Mouse (Mus musculus) spleen, adult 2 months (tissue): ENCODE measurements around the gene Crtap. TPM values are rescaled to one million over a fixed set of nuclear protein-coding genes. Genes with fewer than 3 reads are reported as not detected.
A peak's percentile ranks its signal among the peaks of the same experiment; 100 is the strongest.
"Not testable (repeated sequence)": the region's sequence is repeated elsewhere in the genome, so short reads cannot be mapped to it uniquely, and the experiment has no call there.

ENCODE experiments used
- DNase-seq, 2 experiments: peaks; one replicate each; pipeline versions ENCODE4 v3.0.0 to v3.0.0-alpha.2; 2012 to 2021; ENCODE audit warnings: low spot score in 2 of 2, low read depth in 1 of 2
- H3K27ac ChIP-seq: fragments of 200-500 bp; 2 replicates; pipeline ENCODE4 v1.5.1; 2012; ENCODE audit warnings: low read length, inconsistent platforms; ENCODE audit not compliant: insufficient read depth
- H3K27me3 ChIP-seq: fragments of 200-500 bp; 2 replicates; pipeline ENCODE4 v1.6.1; 2012; ENCODE audit warnings: mild to moderate bottlenecking, moderate library complexity, low read length, inconsistent platforms; ENCODE audit not compliant: control insufficient read depth, insufficient read depth
- H3K36me3 ChIP-seq: fragments of 200-500 bp; 2 replicates; pipeline ENCODE4 v1.6.1; 2012; ENCODE audit warnings: mild to moderate bottlenecking, low read length, inconsistent platforms; ENCODE audit not compliant: control insufficient read depth, insufficient read depth
- H3K4me1 ChIP-seq: fragments of 200-500 bp; 2 replicates; pipeline ENCODE4 v1.6.1; 2011; ENCODE audit warnings: inconsistent platforms; ENCODE audit not compliant: control insufficient read depth, insufficient read depth, insufficient read length
- H3K4me3 ChIP-seq: fragments of 200-500 bp; 2 replicates; pipeline ENCODE4 v1.5.1; 2011; ENCODE audit warnings: mild to moderate bottlenecking, inconsistent platforms; ENCODE audit not compliant: insufficient read depth, insufficient read length; ENCODE audit errors: extremely low read depth
- CTCF ChIP-seq: fragments of 200-500 bp; IDR thresholded peaks from 2 replicates; pipeline ENCODE4 v1.5.1; 2011; ENCODE audit warnings: mild to moderate bottlenecking, inconsistent platforms; ENCODE audit not compliant: insufficient read depth, insufficient read length, insufficient replicate concordance; ENCODE audit errors: extremely low read depth
- POLR2A ChIP-seq: fragments of 200-500 bp; IDR thresholded peaks from 2 replicates; pipeline ENCODE4 v1.6.1; 2011; ENCODE audit warnings: low read depth, low read length, inconsistent platforms
- WGBS: fragments of 180-500 bp; shearing (Covaris S2); methylation state at CpG from one replicate; pipeline ENCODE4 v1.1.7; 2018; 5-methylcytosine and 5-hydroxymethylcytosine counted together
- polyA plus RNA-seq: library from polyadenylated mRNA; depleted of rRNA; stranded (reverse); fragments of >200 nt; gene quantifications from 2 replicates; pipeline ENCODE4 v1.2.3, GENCODE M21; 2012

Gene Crtap
- polyA plus RNA-seq, 1 experiment = 37.1 TPM

DNA sequence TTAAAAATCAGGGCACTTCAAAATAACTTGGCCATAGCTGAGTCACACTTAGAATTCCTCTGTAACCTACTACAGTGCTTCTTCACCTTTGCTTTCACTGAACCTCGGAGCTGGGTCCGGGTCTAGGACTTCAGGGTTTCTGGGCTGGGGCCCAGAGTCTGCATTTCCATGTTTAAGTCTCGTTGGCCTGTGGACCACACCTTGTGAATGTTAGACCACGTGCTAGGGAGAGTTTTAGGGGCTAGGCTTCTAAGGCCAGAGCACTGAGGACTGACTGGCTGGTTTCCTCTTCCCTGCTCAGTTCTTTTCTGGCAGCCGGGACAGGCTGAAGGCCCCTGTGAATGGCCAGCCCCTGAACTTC lies 10.1 kb upstream of the Crtap start:
- Histone ChIP-seq H3K27me3 (no peaks in the 10 kb centered on the region), H3K4me3 (peak overlapping the region; percentile 97), H3K36me3 (peaks cover 9% of the 10 kb centered on the region), H3K4me1 (peaks cover 4% of the 10 kb centered on the region), H3K27ac (peak overlapping the region; percentile 74)
- no peak for TF ChIP-seq POLR2A
- no peak for TF ChIP-seq CTCF
- DNase-seq = no peak
- 4% methylated on average over 5 of the region's 5 CpGs for WGBS

DNA sequence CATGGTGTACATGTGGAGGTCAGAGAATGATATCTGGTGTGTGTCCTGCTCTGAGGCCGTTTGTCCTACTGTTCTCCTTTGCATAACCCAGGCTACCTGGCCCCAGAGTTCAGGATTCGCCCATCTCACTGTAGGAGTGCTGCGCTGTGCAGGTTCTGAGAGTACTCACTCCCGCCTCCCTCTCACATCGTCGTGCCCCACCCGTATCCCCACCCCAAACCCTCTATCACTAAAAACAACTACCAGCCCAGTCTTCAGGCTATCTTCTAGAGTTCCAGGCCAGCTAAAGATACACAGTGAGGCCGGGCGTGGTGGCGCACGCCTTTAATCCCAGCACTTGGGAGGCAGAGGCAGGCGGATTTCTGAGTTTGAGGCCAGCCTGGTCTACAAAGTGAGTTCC lies 9.2 kb upstream of the Crtap start:
- Histone ChIP-seq H3K4me3 (no peak overlapping the region), H3K27me3 (no peaks in the 10 kb centered on the region), H3K36me3 (peaks cover 2% of the 10 kb centered on the region), H3K27ac (no peak overlapping the region), H3K4me1 (peaks cover 4% of the 10 kb centered on the region)
- 87% methylated on average over 12 of the region's 12 CpGs for WGBS
- TF ChIP-seq POLR2A (no peak), CTCF (no peak)
- no peak for DNase-seq

- no peak for TF ChIP-seq CTCF
- H3K4me3 ChIP-seq = no peak overlapping the region
- DNase-seq = no peak
- no peak overlapping the region for H3K27ac ChIP-seq
- no peaks in the 10 kb centered on the region for H3K36me3 ChIP-seq
- WGBS = 87% methylated on average over 4 of the region's 4 CpGs
- H3K4me1 ChIP-seq = 0 out of 2 replicates have a peak, but pooled peaks cover under 1% of the 10 kb centered on the region
- no peaks in the 10 kb centered on the region for H3K27me3 ChIP-seq
These were observed 4.8 kb upstream of the Crtap start for GRCm38 (mm10) chr9:114395258-114395657.

- H3K4me3 ChIP-seq = no peak overlapping the region
- TF ChIP-seq CTCF = no peak
- TF ChIP-seq POLR2A = no peak
- H3K27me3 ChIP-seq = no peaks in the 10 kb centered on the region
- no peak overlapping the region for H3K27ac ChIP-seq
- no peaks in the 10 kb centered on the region for H3K36me3 ChIP-seq
- 69% methylated on average over 8 of the region's 8 CpGs for WGBS
- H3K4me1 ChIP-seq = no peaks in the 10 kb centered on the region
- DNase-seq = no peak
These were observed 4.2 kb upstream of the Crtap start for GRCm38 (mm10) chr9:114394677-114395076.

DNA sequence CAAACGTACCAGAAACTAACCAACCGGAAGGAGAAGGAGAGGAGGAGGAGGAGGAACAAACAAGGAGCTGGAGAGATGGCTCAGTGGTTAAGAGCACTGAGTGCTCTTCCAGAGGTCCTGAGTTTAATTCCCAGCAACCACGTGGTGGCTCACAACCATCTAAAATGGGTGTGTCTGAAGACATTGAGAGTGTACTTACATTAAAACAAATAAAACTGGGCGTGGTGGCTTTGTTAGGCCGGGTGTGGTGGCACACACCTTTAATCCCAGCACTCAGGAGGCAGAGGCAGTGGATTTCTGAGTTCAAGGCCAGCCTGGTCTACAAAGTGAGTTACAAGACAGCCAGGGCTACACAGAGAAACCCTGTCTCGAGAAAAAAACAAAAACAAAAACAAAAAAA lies 3.7 kb upstream of the Crtap start:
- not testable (repeated sequence) for H3K27me3 ChIP-seq, H3K27ac ChIP-seq, H3K4me1 ChIP-seq, DNase-seq, H3K36me3 ChIP-seq, H3K4me3 ChIP-seq
- WGBS = 81% methylated on average over 6 of the region's 6 CpGs

DNA sequence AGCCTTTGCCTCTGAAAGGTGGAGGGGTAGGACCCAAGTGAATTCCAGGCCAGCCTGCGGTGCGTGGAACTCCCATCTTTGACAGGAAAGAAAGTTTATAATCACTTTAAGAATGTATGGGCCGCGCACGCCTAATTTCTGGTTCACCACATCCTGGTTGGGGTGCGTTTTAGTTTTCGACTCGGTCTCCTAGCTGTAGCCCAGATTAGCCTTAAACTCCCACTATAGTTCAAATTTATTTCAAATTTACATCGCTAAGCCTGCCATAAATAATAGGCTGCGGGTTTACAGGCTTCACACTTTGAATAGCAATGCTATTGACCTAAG lies 237 bp upstream of the Crtap start:
- Histone ChIP-seq H3K4me1 (no peaks in the 10 kb centered on the region), H3K36me3 (peaks cover 1% of the 10 kb centered on the region; the same call in 1 of the 2 replicates), H3K27ac (no peak overlapping the region), H3K4me3 (peak overlapping the region; percentile 87), H3K27me3 (no peaks in the 10 kb centered on the region)
- no peak for DNase-seq
- TF ChIP-seq POLR2A = no peak
- no peak for TF ChIP-seq CTCF
- WGBS = 2% methylated on average over 10 of the region's 10 CpGs

DNA sequence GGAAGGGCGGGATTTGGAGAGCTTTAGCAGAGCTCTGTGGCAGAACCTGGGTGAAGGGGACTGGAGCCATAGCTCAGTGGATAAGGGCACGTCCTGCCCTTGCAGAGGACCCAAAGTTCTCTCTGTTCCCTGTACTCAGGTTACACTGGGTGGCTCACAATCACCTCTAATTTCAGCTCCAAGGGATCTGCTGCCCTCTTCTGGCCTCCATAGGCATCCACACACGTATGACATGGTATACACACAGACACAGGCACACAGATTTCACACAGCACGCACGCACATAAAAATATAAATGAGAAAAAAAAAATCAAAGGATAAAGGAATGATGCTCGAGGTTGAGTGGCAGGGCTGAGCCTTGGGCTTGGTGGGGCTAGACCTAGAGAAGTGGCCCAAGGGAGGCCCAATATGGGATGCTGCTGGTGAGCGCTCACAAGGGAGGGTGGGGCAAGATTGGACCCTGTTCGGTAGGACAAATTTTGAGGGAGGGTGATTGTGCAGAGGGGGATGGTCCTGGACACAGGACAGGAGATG lies 1.0 kb downstream of the Crtap start:
- no peak overlapping the region for H3K27ac ChIP-seq
- peaks cover 3% of the 10 kb centered on the region; the same call in 1 of the 2 replicates for H3K36me3 ChIP-seq
- H3K4me1 ChIP-seq = no peaks in the 10 kb centered on the region
- DNase-seq = no peak
- no peak for TF ChIP-seq POLR2A
- TF ChIP-seq CTCF = no peak
- peak overlapping the region; percentile 26; the same call in 1 of the 2 replicates for H3K4me3 ChIP-seq
- 86% methylated on average over 8 of the region's 8 CpGs for WGBS
- no peaks in the 10 kb centered on the region for H3K27me3 ChIP-seq
